Mouse (Mus musculus) MEL (cell line): ENCODE data around the gene Nfia. TPM values are rescaled to one million over a fixed set of nuclear protein-coding genes. Genes with fewer than 3 reads are reported as not detected.

Source experiments
- DNase-seq: peaks from one replicate; pipeline ENCODE4 v3.0.0; 2011; ENCODE audit warnings: low read depth, low spot score
- H3K27ac ChIP-seq: 2 replicates; pipeline ENCODE4 v1.5.1; 2012; ENCODE audit warnings: low read depth, mild to moderate bottlenecking, control low read depth, low read length, moderate library complexity; ENCODE audit not compliant: control insufficient read depth
- H3K27me3 ChIP-seq, 2 experiments: fragments of 150-350 bp in 1 of 2; sonication (generic) in 1 of 2; 2 replicates each; pipeline ENCODE4 v1.6.1; 2012; ENCODE audit warnings: low read length in 2 of 2, mild to moderate bottlenecking in 2 of 2, improper control_type of control experiment in 1 of 2, moderate library complexity in 1 of 2; ENCODE audit not compliant: insufficient read depth in 2 of 2, control insufficient read depth in 1 of 2
- H3K36me3 ChIP-seq, 2 experiments: 2 replicates each; pipeline ENCODE4 v1.6.1; 2012 to 2014; ENCODE audit warnings: low read length in 2 of 2, improper control_type of control experiment in 1 of 2, inconsistent platforms in 1 of 2, mild to moderate bottlenecking in 1 of 2; ENCODE audit not compliant: insufficient read depth in 2 of 2, control insufficient read depth in 1 of 2
- H3K4me1 ChIP-seq, 2 experiments: fragments of 150-350 bp in 1 of 2; sonication (generic) in 1 of 2; 2 replicates each; pipeline ENCODE4 v1.6.1; 2012; ENCODE audit warnings: low read length in 2 of 2, improper control_type of control experiment in 1 of 2, mild to moderate bottlenecking in 1 of 2; ENCODE audit not compliant: insufficient read depth in 2 of 2, control insufficient read depth in 1 of 2
- H3K4me3 ChIP-seq, 2 experiments: fragments of 150-350 bp in 1 of 2; sonication (generic) in 1 of 2; 2 replicates each; pipeline ENCODE4 v1.5.1; 2012; ENCODE audit warnings: low read depth in 2 of 2, low read length in 2 of 2, mild to moderate bottlenecking in 2 of 2, moderate library complexity in 2 of 2, control low read depth in 1 of 2, improper control_type of control experiment in 1 of 2; ENCODE audit not compliant: control insufficient read depth in 1 of 2, insufficient read depth in 1 of 2
- H3K79me2 ChIP-seq: 2 replicates; pipeline ENCODE4 v1.6.1; 2012; ENCODE audit warnings: mild to moderate bottlenecking, low read length, moderate library complexity; ENCODE audit not compliant: control insufficient read depth, poor library complexity, insufficient read depth
- H3K9ac ChIP-seq: 2 replicates; pipeline ENCODE4 v1.6.1; 2012; ENCODE audit warnings: low read depth, mild to moderate bottlenecking, control low read depth, low read length, moderate library complexity; ENCODE audit not compliant: control insufficient read depth, poor library complexity, severe bottlenecking
- H3K9me3 ChIP-seq: fragments of 150-350 bp; sonication (generic); replicated peaks from 2 replicates; pipeline ENCODE4 v1.6.1; 2012; ENCODE audit warnings: mild to moderate bottlenecking, low read length, improper control_type of control experiment, moderate library complexity; ENCODE audit not compliant: insufficient read depth
- BHLHE40 ChIP-seq: IDR thresholded peaks from 2 replicates; pipeline ENCODE4 v1.6.1; 2012; ENCODE audit warnings: low read depth, mild to moderate bottlenecking, inconsistent platforms, low read length, improper control_type of control experiment, borderline replicate concordance
- CHD2 ChIP-seq: IDR thresholded peaks from 2 replicates; pipeline ENCODE4 v1.6.1; 2011; ENCODE audit warnings: low read length, improper control_type of control experiment
- CTCF ChIP-seq, 3 experiments: IDR thresholded peaks in 2 of 3; conservative IDR thresholded peaks in 1 of 3; 2 replicates each; pipeline ENCODE4 v1.5.1; 2011 to 2012; ENCODE audit warnings: low read length in 3 of 3, low read depth in 2 of 3, mild to moderate bottlenecking in 2 of 3, improper control_type of control experiment in 1 of 3, inconsistent platforms in 1 of 3, mixed read lengths in 1 of 3, moderate library complexity in 1 of 3; ENCODE audit not compliant: control insufficient read depth in 1 of 3, insufficient read depth in 1 of 3, poor library complexity in 1 of 3, severe bottlenecking in 1 of 3
- ELF1 ChIP-seq: IDR thresholded peaks from 2 replicates; pipeline ENCODE4 v1.6.1; 2014; ENCODE audit warnings: low read depth, mild to moderate bottlenecking, inconsistent platforms, low read length, improper control_type of control experiment, moderate library complexity
- EP300 ChIP-seq, 2 experiments: IDR thresholded peaks; 2 replicates each; pipeline ENCODE4 v1.6.1; 2011; ENCODE audit warnings: improper control_type of control experiment in 2 of 2, low read length in 2 of 2, low read depth in 1 of 2, mild to moderate bottlenecking in 1 of 2
- ETS1 ChIP-seq: IDR thresholded peaks from 2 replicates; pipeline ENCODE4 v1.6.1; 2012; ENCODE audit warnings: low read depth, mild to moderate bottlenecking, inconsistent platforms, low read length, improper control_type of control experiment, moderate library complexity
- GABPA ChIP-seq: IDR thresholded peaks from 2 replicates; pipeline ENCODE4 v1.6.1; 2012; ENCODE audit warnings: low read depth, mild to moderate bottlenecking, inconsistent platforms, low read length, improper control_type of control experiment, moderate library complexity
- GATA1 ChIP-seq: IDR thresholded peaks from 2 replicates; pipeline ENCODE4 v1.6.1; 2011; ENCODE audit warnings: low read depth, low read length, improper control_type of control experiment
- JUND ChIP-seq: IDR thresholded peaks from 2 replicates; pipeline ENCODE4 v1.6.1; 2011; ENCODE audit warnings: low read depth, mild to moderate bottlenecking, improper control_type of control experiment, low read length
- MAX ChIP-seq: IDR thresholded peaks from 2 replicates; pipeline ENCODE4 v1.6.1; 2011; ENCODE audit warnings: low read length, improper control_type of control experiment
- MEF2A ChIP-seq: IDR thresholded peaks from 2 replicates; pipeline ENCODE4 v1.6.1; 2014; ENCODE audit warnings: low read depth, mild to moderate bottlenecking, inconsistent platforms, low read length, improper control_type of control experiment; ENCODE audit not compliant: poor library complexity, insufficient replicate concordance, severe bottlenecking; ENCODE audit errors: extremely low read depth
- MXI1 ChIP-seq: IDR thresholded peaks from 2 replicates; pipeline ENCODE4 v1.6.1; 2011; ENCODE audit warnings: mild to moderate bottlenecking, low read depth, low read length, improper control_type of control experiment
- MYB ChIP-seq: IDR thresholded peaks from 2 replicates; pipeline ENCODE4 v1.6.1; 2011; ENCODE audit warnings: mild to moderate bottlenecking, low read depth, low read length, improper control_type of control experiment
- MYC ChIP-seq: IDR thresholded peaks from 2 replicates; pipeline ENCODE4 v1.6.1; 2011; ENCODE audit warnings: low read depth, mild to moderate bottlenecking, low read length, improper control_type of control experiment, moderate library complexity
- NELFE ChIP-seq: IDR thresholded peaks from 2 replicates; pipeline ENCODE4 v1.6.1; 2011; ENCODE audit warnings: low read depth, low read length, improper control_type of control experiment
- POLR2AphosphoS2 ChIP-seq: IDR thresholded peaks from 2 replicates; pipeline ENCODE4 v1.6.1; 2011; ENCODE audit warnings: low read length, improper control_type of control experiment
- POLR2AphosphoS5 ChIP-seq: IDR thresholded peaks from 2 replicates; pipeline ENCODE4 v1.6.1; 2012; ENCODE audit warnings: low read depth, borderline replicate concordance, mild to moderate bottlenecking, inconsistent platforms, low read length, moderate library complexity, mixed read lengths
- RAD21 ChIP-seq: IDR thresholded peaks from 2 replicates; pipeline ENCODE4 v1.6.1; 2011; ENCODE audit warnings: mild to moderate bottlenecking, low read depth, low read length, improper control_type of control experiment
- SMC3 ChIP-seq: IDR thresholded peaks from 2 replicates; pipeline ENCODE4 v1.6.1; 2011; ENCODE audit warnings: low read depth, low read length, improper control_type of control experiment
- TBP ChIP-seq: IDR thresholded peaks from 2 replicates; pipeline ENCODE4 v1.8.0; 2011; ENCODE audit warnings: low read depth, low read length, improper control_type of control experiment
- USF2 ChIP-seq, 2 experiments: IDR thresholded peaks; 2 replicates each; pipeline ENCODE4 v1.6.1; 2011 to 2012; ENCODE audit warnings: improper control_type of control experiment in 2 of 2, low read length in 2 of 2, borderline replicate concordance in 1 of 2, inconsistent platforms in 1 of 2, low read depth in 1 of 2, mild to moderate bottlenecking in 1 of 2; ENCODE audit not compliant: insufficient read depth in 1 of 2
- ZC3H11A ChIP-seq: IDR thresholded peaks from 2 replicates; pipeline ENCODE4 v1.6.1; 2012; ENCODE audit warnings: low read depth, mild to moderate bottlenecking, inconsistent platforms, low read length, improper control_type of control experiment
- ZNF384 ChIP-seq: IDR thresholded peaks from 2 replicates; pipeline ENCODE4 v1.6.1; 2012; ENCODE audit warnings: low read depth, mild to moderate bottlenecking, inconsistent platforms, low read length, improper control_type of control experiment
- polyA plus RNA-seq, 2 experiments: library from polyadenylated mRNA; stranded (reverse) in 1 of 2; unstranded in 1 of 2; fragments of >175 nt in 1 of 2; fragments of >200 nt in 1 of 2; gene quantifications; 2 replicates each; pipeline versions ENCODE4 v1.2.1 to v1.2.4; 2012; ENCODE audit warnings: low replicate concordance in 2 of 2, low read depth in 1 of 2; ENCODE audit not compliant: insufficient read length in 2 of 2, insufficient read depth in 1 of 2, missing spikeins in 1 of 2
- total RNA-seq: library from RNA; depleted of rRNA; stranded (reverse); fragments of 300-350 nt; gene quantifications from 2 replicates; pipeline ENCODE4 v1.2.3, GENCODE M21; 2012

Nfia gene
- total and polyA plus RNA-seq, 3 experiments: 10.2 to 20.5 (median 13.4) TPM

- peaks cover 33 to 49% of the 10 kb centered on the region in 2 experiments for H3K4me1 ChIP-seq
- H3K9me3 ChIP-seq: no peaks in the 10 kb centered on the region
Measured at GRCm38 (mm10) chr4:97816753-97817152, 44.2 kb downstream of the Nfia start.

GRCm38 (mm10) chr4:97817741-97818140, 45.2 kb downstream of the Nfia start:
- TF ChIP-seq USF2 (IDR thresholded peaks at IDR 0.05; ENCODE audit: borderline replicate concordance in 1 of 2, insufficient read depth in 1 of 2, low read depth in 1 of 2, low read length in 2 of 2) (no peak), POLR2AphosphoS2 (no peak), NELFE (no peak), ZNF384 (no peak), MAX (no peak), MXI1 (no peak), GABPA (no peak), CHD2 (no peak), MYC (no peak), ZC3H11A (no peak), EP300 (IDR thresholded peaks at IDR 0.05; ENCODE audit: low read depth in 1 of 2, low read length in 2 of 2) (no peak), ELF1 (no peak), RAD21 (no peak)
- Histone ChIP-seq H3K4me3 (no peak overlapping the region), H3K27me3 (no peaks in the 10 kb centered on the region), H3K27ac (no peak overlapping the region), H3K36me3 (peaks cover 41 to 78% of the 10 kb centered on the region in 2 experiments), H3K9me3 (no peaks in the 10 kb centered on the region), H3K79me2 (peaks cover 72% of the 10 kb centered on the region), H3K9ac (no peak overlapping the region), H3K4me1 (peaks cover 25 to 41% of the 10 kb centered on the region in 2 experiments)
- DNase-seq: no peak

More at GRCm38 (mm10) chr4:97816753-97817152, 44.2 kb downstream of the Nfia start:
- TF ChIP-seq TBP: no peak
- TF ChIP-seq SMC3: no peak
- TF ChIP-seq JUND: no peak
- H3K9ac ChIP-seq: no peak overlapping the region
- H3K79me2 ChIP-seq: peaks cover 75% of the 10 kb centered on the region
- H3K4me3 ChIP-seq: no peak overlapping the region
- peaks cover 48 to 85% of the 10 kb centered on the region in 2 experiments for H3K36me3 ChIP-seq
- H3K27ac ChIP-seq: no peak overlapping the region
- no peak for DNase-seq
- H3K27me3 ChIP-seq: no peaks in the 10 kb centered on the region

- no peak overlapping the region for H3K27ac ChIP-seq
- TF ChIP-seq GATA1 (no peak), POLR2AphosphoS5 (no peak), MYB (no peak), ELF1 (no peak), SMC3 (no peak), BHLHE40 (no peak), MEF2A (no peak), ETS1 (no peak), CTCF (IDR thresholded peaks at IDR 0.05 in 2 of 3, conservative IDR thresholded peaks at IDR 0.05 in 1 of 3; ENCODE audit: control insufficient read depth in 1 of 3, insufficient read depth in 1 of 3, low read depth in 2 of 3, low read length in 3 of 3, poor library complexity in 1 of 3, severe bottlenecking in 1 of 3) (no peak)
- TF ChIP-seq, all 39 proteins: peak for 0
- no peak for DNase-seq
- Histone ChIP-seq H3K79me2 (peaks cover 69% of the 10 kb centered on the region), H3K9me3 (no peaks in the 10 kb centered on the region), H3K36me3 (peaks cover 43 to 71% of the 10 kb centered on the region in 2 experiments), H3K9ac (no peak overlapping the region), H3K27me3 (no peaks in the 10 kb centered on the region), H3K4me3 (no peak overlapping the region), H3K4me1 (peaks cover 21 to 34% of the 10 kb centered on the region in 2 experiments)
Measured at GRCm38 (mm10) chr4:97818498-97818897, 46.0 kb downstream of the Nfia start.
